Mouse (Mus musculus) heart, adult 2 months (tissue): ENCODE data around the gene Dlx3. TPM values are rescaled to one million over a fixed set of nuclear protein-coding genes. Genes with fewer than 3 reads are reported as not detected.
A peak's percentile ranks its signal among the peaks of the same experiment; 100 is the strongest.

Experiments
- DNase-seq, 2 experiments: peaks; one replicate each; pipeline ENCODE4 v3.0.0; 2021
- H3K27ac ChIP-seq: fragments of 200-600 bp; 2 replicates; pipeline ENCODE4 v1.8.1; 2022
- H3K27me3 ChIP-seq: fragments of 200-500 bp; 2 replicates; pipeline ENCODE4 v1.6.1; 2012; ENCODE audit warnings: mild to moderate bottlenecking, low read length, inconsistent platforms, mixed read lengths; ENCODE audit not compliant: control insufficient read depth, insufficient read depth
- H3K36me3 ChIP-seq: fragments of 200-500 bp; 2 replicates; pipeline ENCODE4 v1.6.1; 2012; ENCODE audit warnings: low read length, inconsistent platforms; ENCODE audit not compliant: control insufficient read depth, insufficient read depth
- H3K4me1 ChIP-seq: fragments of 200-500 bp; 2 replicates; pipeline ENCODE4 v1.6.1; 2011; ENCODE audit warnings: low read length; ENCODE audit not compliant: control insufficient read depth, insufficient read depth
- H3K4me3 ChIP-seq: fragments of 200-600 bp; 2 replicates; pipeline ENCODE4 v1.8.1; 2022
- H3K79me2 ChIP-seq: fragments of 200-500 bp; replicated peaks from 2 replicates; pipeline ENCODE4 v1.6.1; 2012; ENCODE audit warnings: mild to moderate bottlenecking, inconsistent platforms, low read length, moderate library complexity, mixed read lengths; ENCODE audit not compliant: control insufficient read depth, insufficient read depth
- H3K9ac ChIP-seq: fragments of 200-500 bp; 2 replicates; pipeline ENCODE4 v1.6.1; 2012; ENCODE audit warnings: low read depth, mild to moderate bottlenecking, control low read depth, inconsistent platforms, low read length, mixed read lengths
- CTCF ChIP-seq: fragments of 200-600 bp; IDR thresholded peaks from 2 replicates; pipeline ENCODE4 v1.8.1; 2022; ENCODE audit warnings: antibody characterized with exemption, mild to moderate bottlenecking, moderate library complexity
- EP300 ChIP-seq: fragments of 200-500 bp; IDR thresholded peaks from 2 replicates; pipeline ENCODE4 v1.6.1; 2011; ENCODE audit warnings: low read depth, low read length, control low read depth; ENCODE audit not compliant: insufficient read depth
- POLR2A ChIP-seq: fragments of 200-500 bp; IDR thresholded peaks from 2 replicates; pipeline ENCODE4 v1.6.1; 2011; ENCODE audit warnings: mild to moderate bottlenecking, low read depth, low read length, control low read depth; ENCODE audit not compliant: insufficient read depth
- WGBS: fragments of 180-500 bp; shearing (Covaris S2); methylation state at CpG from one replicate; pipeline ENCODE4 v1.1.7; 2018; 5-methylcytosine and 5-hydroxymethylcytosine counted together
- intact Hi-C: fragments of 180-260 bp; cut with DNase I; formaldehyde crosslinking; loops from one replicate; pipeline ENCODE4 v1.15.1; 2025
- polyA plus RNA-seq: library from polyadenylated mRNA; depleted of rRNA; stranded (reverse); fragments of >200 nt; gene quantifications from 2 replicates; pipeline ENCODE4 v1.2.3, GENCODE M21; 2012
- total RNA-seq, 2 experiments: library from RNA; stranded (reverse); gene quantifications; 2 replicates each; pipeline ENCODE4 v1.2.3; 2021

Dlx3 gene
- total and polyA plus RNA-seq, 3 experiments: not detected

- Histone ChIP-seq H3K9ac (no peak overlapping the region), H3K4me3 (no peak overlapping the region), H3K79me2 (no peaks in the 10 kb centered on the region), H3K36me3 (no peaks in the 10 kb centered on the region), H3K27me3 (no peaks in the 10 kb centered on the region), H3K4me1 (peaks cover 2% of the 10 kb centered on the region), H3K27ac (no peak overlapping the region)
- no peak for DNase-seq
- intact Hi-C loops: loop anchor here (10.0 kb wide), 1 partner anchor 285 kb away; no protein-coding TSS in a partner anchor
- WGBS: 84% methylated on average over 7 of the region's 7 CpGs
- no peak for TF ChIP-seq POLR2A
- TF ChIP-seq CTCF: no peak
- no peak for TF ChIP-seq EP300
These were observed 9.8 kb upstream of the Dlx3 start for GRCm38 (mm10) chr11:95110081-95110480.

DNA sequence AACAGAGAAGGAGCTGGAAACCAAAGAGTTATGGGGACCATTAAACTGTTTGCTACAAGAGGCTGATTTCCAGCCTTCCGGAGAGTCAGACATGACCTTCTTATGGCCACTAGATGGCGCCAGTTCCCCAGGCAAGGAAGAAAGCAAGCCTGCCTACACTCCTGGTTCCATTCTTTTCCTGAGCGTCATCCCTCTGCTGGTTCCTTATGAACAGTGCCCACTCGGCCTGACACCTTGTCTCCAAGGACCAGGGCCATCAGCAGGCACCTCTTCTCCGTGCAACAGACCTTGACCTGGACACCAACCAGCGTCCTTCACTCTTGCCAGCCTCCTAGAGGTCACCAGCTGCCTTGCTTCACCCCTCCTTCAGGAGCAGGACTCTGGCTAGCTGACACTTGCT lies 2.9 kb upstream of the Dlx3 start:
- intact Hi-C loops: loop anchor here (1.0 to 10.0 kb wide), 5 partner anchors 115 to 404 kb away; no protein-coding TSS in a partner anchor
- peaks cover 1% of the 10 kb centered on the region; the same call in 1 of the 2 replicates for H3K4me1 ChIP-seq
- WGBS: 4% methylated on average over 6 of the region's 6 CpGs
- H3K79me2 ChIP-seq: no peaks in the 10 kb centered on the region
- no peak overlapping the region for H3K27ac ChIP-seq
- H3K36me3 ChIP-seq: no peaks in the 10 kb centered on the region
- H3K9ac ChIP-seq: no peak overlapping the region
- peaks cover 17% of the 10 kb centered on the region for H3K27me3 ChIP-seq
- peak; percentile 66 to 67 for DNase-seq
- peak; percentile 99 for TF ChIP-seq CTCF
- TF ChIP-seq POLR2A: no peak
- peak; percentile 87; the same call in 1 of the 2 replicates for TF ChIP-seq EP300
- H3K4me3 ChIP-seq: no peak overlapping the region

DNA sequence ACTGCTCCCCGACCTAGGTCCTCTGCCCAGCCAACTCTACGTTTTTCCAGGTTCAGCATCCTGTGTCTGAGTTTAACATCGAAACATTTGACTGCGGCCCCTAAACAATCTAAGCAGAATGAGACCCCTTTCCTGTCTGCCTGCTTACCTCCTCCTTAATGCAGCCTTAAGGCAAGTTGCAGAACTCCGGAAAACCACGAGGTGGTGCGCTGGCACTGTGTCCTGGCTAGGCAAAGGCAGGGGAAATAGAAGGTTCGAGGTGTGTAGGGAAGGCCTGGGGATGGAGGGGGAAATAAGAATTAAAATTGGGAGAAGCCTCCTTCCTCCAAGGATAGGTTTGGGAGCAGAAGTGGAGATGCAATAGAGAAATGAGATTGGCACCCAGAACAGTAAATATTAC lies 1.4 kb upstream of the Dlx3 start:
- WGBS: 3% methylated on average over 8 of the region's 8 CpGs

GRCm38 (mm10) chr11:95120633-95121020 lies 708 bp downstream of the Dlx3 start:
- no peak for TF ChIP-seq CTCF
- TF ChIP-seq POLR2A: no peak
- TF ChIP-seq EP300: no peak
- Histone ChIP-seq H3K4me1 (peaks cover 1% of the 10 kb centered on the region; the same call in 1 of the 2 replicates), H3K27me3 (peaks cover 28% of the 10 kb centered on the region), H3K27ac (no peak overlapping the region), H3K36me3 (no peaks in the 10 kb centered on the region), H3K9ac (no peak overlapping the region), H3K79me2 (no peaks in the 10 kb centered on the region), H3K4me3 (no peak overlapping the region)
- intact Hi-C loops: no loop called here
- no peak for DNase-seq
- WGBS: 3% methylated on average over 21 of the region's 21 CpGs

More for the DNA sequence above, 1.4 kb upstream of the Dlx3 start:
- intact Hi-C loops: loop anchor here (5.0 to 10.0 kb wide), 2 partner anchors 184 to 276 kb away; no protein-coding TSS in a partner anchor
- no peak overlapping the region for H3K9ac ChIP-seq
- no peaks in the 10 kb centered on the region for H3K79me2 ChIP-seq
- peak; percentile 51 to 84 for DNase-seq
- no peak overlapping the region for H3K4me3 ChIP-seq
- H3K36me3 ChIP-seq: no peaks in the 10 kb centered on the region
- H3K4me1 ChIP-seq: peaks cover 1% of the 10 kb centered on the region; the same call in 1 of the 2 replicates
- TF ChIP-seq POLR2A (no peak), CTCF (peak; percentile 88), EP300 (peak; percentile 74; the same call in 1 of the 2 replicates)
- H3K27ac ChIP-seq: no peak overlapping the region
- H3K27me3 ChIP-seq: peaks cover 19% of the 10 kb centered on the region

- TF ChIP-seq CTCF (no peak), POLR2A (no peak), EP300 (no peak)
- WGBS: 5% methylated on average over 63 of the region's 63 CpGs
- Histone ChIP-seq H3K27ac (no peak overlapping the region), H3K36me3 (no peaks in the 10 kb centered on the region), H3K79me2 (no peaks in the 10 kb centered on the region), H3K9ac (no peak overlapping the region), H3K4me1 (peaks cover 1% of the 10 kb centered on the region; the same call in 1 of the 2 replicates), H3K27me3 (peaks cover 28% of the 10 kb centered on the region), H3K4me3 (peak overlapping the region; percentile 38)
- intact Hi-C loops: no loop called here
- peak in 1 of 2 experiments; percentile 42 for DNase-seq
These were observed 1.5 kb downstream of the Dlx3 start for GRCm38 (mm10) chr11:95121161-95122099.
